Mouse (Mus musculus) heart, adult 9 months (tissue): ENCODE measurements around the gene Pax3.

Source experiments
- DNase-seq, 2 experiments: peaks; one replicate each; pipeline ENCODE4 v3.0.0; 2022; ENCODE audit warnings: low spot score in 2 of 2

The Pax3 gene

DNA sequence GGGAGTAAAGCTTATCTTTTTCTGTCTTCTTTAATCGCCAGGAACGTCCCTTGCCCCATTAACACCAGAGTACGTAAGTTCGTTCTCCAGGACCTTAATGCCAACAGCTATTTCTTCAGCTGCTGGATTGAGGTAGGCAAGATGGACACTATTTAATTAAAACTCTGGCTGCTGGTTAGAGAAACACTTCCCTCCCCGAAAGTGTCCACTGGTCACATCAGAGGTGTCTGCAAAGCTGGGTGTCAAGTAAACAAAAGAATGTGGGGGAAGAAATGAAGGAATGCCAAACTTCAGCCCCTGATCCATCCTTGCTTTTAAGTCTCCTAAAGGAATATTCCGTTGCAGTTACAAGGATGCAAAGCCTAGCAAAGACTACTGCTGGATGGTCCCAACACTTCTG is 24.6 kb downstream of the Pax3 start:
- no peak for DNase-seq

DNA sequence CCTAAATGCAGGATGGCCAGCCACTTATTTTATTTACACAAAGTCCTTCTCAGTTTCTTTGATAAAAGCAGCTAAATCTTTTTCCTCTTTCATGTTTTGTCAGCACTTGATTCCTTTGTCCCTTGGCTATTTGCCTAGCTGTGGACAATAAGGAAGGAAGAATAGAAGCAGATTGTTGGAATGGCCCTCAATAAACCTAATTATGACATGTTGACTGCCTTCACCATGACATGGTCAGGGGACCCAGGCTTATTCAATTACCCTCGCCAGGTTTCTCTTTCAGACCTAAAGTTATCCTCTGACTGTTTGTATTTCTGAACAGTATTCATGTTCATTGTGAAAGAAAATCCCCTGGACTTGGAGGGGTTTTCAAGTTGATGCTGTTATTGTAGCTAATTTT is 25.3 kb downstream of the Pax3 start:
- DNase-seq: no peak

DNA sequence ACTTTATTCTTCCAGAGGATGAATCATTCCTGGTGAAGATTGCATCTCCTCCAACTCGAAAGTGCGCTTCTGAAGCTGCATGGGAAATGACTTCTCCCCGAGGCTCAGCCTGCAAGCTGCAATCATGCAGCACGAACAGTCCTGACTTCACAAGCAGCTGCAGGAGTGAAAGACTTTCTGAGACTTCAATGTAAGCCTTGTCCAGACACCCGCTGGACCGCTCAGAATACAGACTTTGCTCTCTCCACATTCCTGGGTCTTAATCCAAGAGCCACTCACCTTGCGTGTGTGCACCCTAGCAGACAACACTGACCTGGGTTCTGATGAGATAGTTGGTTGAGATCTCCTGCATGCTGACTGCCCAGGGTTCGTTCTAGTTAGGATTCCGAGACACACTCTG is 26.2 kb downstream of the Pax3 start:
- DNase-seq: no peak

DNA sequence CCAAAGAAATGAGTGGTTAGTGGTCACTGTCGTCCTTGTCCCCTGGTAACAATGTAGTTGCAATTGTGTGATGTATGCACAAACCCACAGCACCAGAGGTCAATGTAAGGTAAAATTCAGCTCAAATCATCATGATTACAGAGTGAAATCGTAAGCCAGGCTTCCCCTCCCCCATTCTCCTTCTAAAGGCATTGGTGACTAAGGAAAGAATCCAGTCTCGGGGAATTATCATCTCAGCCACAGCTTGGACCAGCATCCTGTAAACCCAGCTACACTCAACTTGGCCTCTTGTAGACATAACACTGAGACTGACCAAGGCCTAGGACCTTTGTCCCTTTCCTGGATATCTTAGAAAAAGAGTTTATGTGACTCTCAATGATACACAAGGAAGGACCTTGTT is 28.1 kb downstream of the Pax3 start:
- DNase-seq: no peak

DNA sequence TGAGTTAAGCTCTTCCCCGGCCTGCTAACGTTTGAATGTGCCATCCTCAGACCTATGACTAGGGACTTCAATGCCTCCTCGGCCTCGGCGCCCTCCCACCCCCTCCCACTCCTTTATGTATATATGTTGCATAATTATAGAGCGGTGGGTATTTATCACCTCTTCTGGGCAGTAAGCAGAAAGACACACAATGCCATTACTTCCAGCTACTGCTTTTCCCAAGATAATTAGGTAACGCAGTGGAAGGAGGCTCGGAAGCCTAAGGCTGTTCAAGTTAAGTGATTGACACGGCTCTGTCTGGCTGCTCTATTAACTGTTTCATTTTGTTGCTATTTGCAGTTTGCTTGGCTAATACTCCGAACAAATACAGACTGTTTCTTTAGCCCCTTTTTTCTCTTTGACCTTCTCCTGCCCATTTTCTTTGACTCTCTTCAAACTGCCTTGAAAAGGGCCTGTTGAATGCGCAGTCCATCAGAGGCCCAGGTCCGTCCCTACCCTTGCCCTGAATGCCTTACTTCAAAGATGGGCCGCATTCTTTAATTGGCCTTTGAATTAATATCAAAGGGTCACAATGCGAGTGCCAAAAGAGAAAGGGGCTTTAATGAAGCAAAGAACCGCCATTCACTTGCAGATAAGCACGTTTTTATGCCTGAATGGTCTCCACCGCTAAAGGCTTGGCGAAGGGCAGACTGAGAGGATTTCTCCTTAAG is 29.2 kb downstream of the Pax3 start:
- no peak for DNase-seq

DNA sequence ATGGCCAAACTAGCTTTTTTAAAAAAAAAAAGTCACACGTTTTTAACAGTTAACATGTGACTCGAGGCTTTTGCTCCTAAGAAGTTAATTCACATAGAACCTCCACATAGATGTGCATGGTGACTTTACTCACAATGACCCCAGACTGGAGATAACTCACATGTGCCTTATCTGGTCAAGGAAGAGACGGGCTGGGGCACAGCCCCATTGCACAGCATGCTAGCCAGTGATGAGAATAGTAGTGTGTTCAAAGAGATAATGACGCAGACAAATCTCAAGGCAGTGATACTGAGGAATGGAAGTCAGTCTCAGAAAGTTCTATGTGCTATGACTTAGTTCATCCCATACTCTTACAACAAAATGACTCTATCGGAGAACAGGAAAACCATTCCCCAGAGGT is 35.2 kb downstream of the Pax3 start:
- no peak for DNase-seq

DNA sequence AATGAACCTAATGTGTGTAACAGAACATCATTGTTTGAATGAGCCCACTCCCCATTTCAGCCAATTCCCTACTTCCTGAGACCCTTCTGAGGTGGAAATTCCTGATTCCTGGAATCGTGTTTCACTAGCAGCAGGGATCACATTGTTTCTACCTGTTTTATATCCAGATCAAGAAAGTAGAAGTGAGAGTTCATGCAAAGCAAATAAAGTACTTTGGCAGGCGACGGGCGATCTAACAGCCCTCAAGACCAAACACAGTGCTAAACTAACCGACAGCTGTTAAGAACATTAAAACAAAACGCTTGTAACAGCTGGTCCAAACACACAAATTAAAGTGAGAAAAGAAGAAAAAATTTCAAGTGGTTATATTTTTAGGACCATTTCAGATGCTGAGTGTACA is 39.0 kb downstream of the Pax3 start:
- no peak for DNase-seq

DNA sequence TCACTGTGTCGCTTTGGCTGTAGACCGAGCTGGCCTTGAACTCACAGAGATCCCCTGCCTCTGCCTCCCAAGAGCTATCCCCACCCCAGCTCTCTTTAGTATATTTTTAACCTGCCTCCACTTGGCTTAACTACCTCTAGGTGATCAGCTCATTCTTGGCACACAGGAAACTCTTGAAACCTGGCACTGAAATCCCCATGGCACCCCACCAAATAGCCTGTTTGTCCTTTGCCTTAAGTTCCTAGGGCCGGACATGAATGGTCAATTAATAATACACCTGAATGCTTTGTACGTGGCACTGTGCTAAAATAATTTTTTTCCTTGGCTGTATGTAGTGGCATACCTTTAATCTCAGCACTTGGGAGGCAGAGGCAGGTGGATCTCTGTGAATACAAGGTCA is 41.1 kb downstream of the Pax3 start:
- peak in 1 of 2 experiments; percentile 5 for DNase-seq

DNA sequence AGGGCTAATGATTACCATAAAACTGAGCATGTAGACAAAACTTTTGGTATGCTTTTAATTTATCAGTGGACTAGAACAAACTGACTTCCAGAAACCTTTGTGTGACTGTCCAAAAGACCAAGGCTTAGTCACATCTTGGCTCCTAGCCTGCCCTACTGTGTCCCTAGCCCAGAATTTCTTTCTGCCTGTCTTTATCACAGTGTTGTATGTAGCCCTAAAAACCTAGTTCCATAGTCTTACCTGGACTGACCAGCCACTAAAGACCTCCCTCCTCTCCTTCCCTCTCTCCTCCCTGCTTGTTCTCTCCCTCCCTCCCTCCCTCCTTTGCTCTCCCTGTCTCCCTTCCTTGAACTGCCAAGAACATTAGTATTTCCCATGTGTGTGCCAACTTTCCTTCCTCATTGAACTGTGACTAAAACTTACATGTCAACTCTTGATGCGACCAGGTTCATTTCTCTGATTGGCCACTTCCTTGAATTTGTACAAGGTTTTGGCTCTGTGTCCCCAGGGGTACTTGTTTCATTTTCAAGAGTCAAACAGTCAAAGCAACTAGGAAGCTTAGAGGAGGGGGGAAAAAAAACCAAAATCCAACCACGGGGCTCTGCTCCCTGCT is 48.8 kb downstream of the Pax3 start:
- peak in 1 of 2 experiments; percentile 3 for DNase-seq

DNA sequence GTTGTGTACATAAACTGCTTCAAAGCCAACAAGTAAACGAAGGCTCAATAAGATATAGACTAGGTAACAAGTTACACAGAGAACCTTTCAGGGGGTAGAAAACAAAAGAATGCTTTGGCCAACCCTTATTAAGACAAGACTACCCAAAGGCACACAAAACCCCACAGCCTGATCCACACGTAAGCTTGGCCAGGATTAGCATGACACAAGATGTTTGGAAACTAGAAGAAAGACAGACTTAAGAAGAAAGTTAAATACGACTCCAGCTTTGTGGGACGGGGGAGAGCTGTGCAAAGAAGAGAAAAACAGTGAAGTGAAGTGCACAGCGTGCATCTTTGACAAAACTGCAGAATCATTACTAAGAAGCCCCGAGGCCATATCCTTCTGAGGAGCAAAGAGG is 53.5 kb downstream of the Pax3 start:
- DNase-seq: no peak

DNA sequence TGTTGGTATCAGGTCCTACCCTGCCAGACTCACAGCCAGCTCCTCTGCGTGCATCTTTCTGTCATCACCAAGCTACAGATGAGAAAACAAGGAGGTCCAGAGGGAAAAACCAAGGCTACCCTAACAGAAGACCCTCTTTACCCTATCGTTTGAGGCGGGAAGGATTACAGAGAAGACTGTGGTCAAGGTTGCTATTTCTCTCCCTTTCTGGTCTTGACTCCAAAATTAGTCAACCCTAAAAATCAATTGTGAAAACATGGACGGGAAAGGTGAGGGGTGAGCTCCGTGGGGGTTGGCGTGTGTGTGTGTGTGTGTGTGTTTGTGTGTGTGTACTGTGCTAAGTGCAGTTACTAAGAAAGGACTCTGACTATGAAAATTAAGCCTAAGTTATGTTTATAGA is 54.0 kb downstream of the Pax3 start:
- DNase-seq: no peak

DNA sequence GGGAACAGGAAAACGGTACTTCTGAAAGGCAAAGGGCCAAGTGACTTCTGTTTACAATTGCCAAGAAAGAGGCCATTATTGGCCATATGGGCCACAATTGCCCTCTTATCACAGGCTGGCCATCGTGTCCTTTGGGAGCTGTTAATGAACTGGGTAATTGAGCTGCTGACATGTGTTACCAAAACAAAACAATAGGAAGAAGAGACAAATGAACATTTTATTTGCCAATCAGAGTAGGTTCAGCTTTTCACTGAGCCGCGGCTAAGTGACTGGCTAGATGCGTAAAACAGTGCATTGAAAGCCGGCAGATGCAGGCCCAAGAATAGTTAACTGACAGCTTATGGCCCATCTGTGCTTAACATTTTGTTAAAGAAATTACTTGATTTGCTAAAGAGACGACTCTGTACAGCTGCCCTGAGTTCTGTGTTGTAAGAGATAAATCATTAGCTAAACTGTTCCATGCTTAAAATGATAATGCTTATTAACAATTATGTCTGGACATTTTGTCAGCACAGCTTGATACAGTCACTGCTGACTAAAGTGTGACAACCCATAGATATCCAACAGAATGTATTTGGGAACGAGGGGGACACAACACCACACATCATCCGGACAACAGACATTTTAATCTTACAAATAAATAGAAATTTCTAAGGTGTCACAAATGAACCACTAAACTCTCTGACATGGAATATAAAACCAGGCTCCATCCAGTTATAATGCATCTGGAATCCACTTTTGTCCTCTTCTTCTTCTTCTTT is 55.0 kb downstream of the Pax3 start:
- no peak for DNase-seq

DNA sequence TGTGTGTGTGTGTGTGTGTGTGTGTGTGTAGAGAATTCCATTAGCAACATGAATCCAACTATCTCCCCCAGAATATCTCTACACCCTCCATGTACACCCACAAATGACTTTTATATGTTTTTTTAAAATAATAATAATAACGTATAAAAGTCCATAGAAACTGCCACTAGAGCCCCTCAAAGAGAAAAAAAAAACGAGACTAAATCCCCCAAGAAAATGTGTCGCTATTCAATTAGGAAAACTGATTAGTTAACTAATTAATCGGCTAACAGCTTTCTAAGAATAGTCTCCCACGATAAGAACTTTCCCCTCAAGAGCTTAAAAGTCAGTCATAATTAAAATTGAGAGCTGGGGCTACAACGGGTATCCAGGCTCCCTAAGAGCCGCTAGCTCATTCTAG is 55.6 kb downstream of the Pax3 start:
- DNase-seq: no peak

DNA sequence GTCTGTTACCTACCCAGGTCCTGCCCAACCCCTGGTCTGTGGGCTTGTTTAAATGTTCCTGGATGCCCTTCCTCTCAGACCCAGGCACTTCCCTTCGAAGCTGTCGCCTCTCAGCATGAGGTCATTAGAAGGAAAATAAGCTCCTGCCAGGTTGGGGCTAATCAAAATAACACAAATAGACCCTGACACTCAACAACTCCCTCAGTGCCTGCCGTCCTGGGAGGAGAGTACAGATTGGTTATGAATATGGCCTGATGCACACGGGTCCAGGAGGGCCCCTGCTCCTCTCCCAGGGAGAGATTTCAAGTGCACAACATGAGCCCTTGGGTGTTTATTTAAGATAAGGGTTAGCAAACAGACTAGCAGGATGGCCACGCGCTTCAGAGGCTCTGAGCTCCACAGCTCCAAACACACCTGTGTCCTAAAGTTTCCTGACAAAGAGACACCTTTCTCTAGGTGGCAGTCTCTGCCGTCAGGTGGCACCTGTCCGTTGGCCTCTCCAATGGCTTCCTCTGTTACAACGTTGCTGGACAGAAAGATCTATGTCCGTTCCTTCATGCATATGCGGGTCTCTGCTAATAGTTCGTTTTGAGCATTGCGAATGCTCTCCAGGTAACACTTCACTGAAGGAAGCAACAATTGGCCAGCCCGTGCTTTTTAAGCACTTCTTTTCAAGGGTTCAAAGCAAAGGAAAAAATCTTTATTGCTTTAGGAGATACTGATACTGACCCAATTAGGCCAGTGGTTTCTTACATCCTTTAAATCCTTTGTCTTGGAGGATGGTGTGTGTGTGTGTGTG is 56.2 kb downstream of the Pax3 start:
- no peak for DNase-seq

DNA sequence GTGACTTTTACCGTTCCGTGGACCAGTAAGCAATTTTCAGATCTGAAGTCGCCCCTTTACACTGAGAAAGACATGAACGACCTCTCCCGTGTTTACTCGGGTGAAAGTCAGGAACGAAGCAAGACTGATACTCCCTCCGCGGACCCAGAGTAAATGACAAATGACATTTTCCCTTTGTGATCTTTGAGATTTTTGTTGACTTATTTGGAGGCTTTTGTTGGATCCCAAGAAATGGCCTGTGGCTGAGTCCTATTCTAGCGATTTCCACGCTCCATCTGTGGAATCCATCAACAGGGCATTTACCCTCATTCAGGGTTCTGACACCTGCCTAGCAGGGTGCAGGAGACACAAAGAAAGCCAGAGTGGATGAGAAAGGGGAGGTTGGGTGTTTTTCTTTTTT is 57.6 kb downstream of the Pax3 start:
- no peak for DNase-seq

DNA sequence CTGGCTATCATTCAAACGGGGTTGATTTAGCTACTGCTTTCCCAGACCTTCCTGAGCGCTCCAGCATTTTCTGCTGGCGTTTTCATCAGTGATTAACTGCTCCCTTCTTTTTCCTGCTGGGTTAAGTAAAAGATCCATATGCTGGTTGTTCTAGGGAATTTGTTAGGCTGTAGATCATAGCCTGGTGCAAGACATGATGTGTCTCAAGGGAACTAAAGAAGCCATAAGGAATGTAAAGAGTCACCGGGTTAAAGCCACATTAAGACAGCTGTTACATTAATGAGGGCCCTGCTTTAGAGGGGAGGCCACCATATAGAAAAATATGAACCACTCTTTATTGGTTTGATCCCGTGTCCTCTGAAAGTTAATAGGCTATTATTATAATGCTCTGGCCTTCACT is 67.7 kb downstream of the Pax3 start:
- DNase-seq: no peak

DNA sequence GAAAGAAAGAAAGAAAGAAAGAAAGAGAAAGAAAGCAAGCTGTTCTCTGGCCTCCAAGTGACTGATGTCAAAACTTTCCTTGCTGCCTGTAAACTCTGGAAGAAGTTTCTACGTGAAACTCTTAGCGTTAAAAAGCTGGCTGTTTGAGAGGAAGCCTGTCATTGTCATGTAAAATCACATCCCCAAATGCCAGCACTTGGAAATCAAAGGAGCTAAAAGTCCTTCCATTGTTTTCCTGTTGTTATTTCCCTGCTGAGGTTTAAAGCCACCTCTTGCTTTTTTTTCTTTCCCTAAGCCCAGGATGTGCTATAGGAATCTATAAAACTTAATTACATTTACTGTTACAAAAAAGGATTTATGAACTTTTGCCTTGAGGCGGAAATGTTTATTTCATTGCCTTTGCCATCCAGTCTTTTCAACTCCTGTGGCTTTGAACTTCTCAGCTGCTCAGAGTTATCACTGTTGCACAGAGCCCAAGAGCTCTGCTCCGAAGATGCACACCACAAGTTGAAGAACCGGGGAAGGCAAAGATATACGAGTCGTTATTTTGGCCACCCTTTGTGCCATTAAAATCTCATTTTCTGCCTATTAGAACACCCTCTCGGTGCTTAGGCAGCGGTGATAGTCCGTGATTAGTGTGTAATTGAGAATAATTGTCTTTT is 76.9 kb downstream of the Pax3 start:
- DNase-seq: no peak

DNA sequence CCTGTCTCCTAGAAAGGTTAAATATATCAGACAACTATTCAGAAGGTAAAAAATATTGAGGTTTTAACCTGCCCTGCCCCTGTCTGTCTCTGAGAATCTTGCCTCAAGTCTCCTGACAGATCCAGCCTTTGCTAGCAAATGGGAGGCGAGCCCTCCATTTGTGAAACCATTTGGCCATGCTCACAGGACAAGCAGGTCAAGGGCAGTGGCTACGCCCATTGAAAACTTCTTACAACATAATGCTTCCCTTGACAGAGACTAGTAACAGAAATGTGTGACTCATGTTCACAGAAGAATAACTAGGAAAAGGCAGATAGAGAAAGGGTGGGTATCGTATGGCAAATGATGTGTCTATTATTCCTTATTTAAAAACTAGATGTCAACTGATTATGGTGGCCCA is 80.9 kb downstream of the Pax3 start:
- no peak for DNase-seq

DNA sequence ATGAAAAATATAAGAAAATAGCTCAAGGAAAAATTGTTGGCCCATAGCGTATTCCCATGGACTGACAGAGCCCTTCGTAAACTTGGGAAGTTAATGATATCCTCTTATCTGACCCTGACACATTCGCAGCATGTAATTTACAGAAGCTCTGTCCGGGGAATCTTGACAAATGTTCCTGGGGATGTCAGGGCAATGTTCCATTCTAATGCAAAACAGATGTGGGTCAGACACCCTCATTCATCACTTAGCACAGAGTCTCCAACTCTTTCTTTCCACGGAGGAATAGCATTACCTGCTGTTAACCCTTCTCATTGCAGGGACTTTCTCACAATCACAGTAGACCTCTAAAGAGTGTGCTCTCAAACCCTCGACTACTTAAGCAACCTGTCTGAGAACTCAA is 86.6 kb downstream of the Pax3 start:
- DNase-seq: no peak

DNA sequence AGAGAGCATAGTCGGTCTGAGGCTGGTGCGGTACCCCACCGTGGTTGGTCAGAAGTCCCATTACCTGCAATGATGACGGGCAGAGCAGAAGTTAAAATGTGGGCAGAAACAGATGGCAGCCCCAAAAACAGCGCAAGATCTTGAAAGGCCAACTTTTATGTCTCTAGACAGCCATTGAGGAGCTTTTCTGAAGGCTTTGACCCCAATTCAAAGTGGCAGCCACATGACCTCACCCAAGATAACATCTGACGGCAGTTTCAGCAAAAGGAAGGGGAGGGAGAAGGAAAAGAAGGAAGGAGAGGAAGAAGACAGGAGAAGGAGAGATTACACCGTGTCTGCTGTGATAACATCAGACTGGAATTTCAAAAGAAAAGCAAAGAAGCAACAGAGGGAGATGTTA is 93.4 kb downstream of the Pax3 start:
- DNase-seq: no peak

DNA sequence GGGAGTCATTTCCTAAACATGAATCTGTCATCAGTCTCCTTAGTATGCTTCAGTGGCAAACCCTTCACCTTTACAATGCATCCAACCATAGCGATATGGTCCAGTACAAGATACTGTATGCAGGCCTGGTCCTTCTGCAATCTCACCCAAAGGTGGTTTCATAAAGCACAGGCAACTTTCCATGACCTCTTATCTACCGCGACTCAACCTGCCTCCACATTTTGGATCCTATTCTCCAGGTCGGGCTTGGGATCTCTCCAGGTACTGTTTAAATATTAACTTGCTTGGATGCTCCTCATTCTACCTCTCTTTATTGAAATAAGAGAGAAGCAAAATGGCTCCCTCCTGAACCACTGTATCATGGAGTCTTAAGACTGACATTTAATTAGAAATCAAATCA is 103.3 kb downstream of the Pax3 start:
- no peak for DNase-seq

DNA sequence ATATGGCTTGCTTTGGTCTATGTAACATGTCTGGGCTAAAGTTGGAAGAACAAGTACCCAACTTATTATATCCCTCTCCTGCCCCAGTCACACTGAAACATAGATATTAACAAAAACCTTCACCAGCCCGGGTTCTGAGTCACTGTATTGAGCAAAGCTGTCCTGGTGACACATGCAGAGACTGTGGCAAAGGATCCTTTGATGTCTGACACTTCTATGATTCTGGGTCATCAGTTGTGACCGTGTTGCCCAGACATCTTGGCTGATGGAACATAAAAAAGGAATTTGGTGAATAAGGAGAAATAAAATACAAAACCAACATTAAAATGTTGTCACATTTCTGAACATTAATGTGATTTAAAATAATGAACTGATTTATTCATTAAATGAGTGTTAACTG is 108.3 kb downstream of the Pax3 start:
- no peak for DNase-seq
